Mouse (Mus musculus): Measurements from ENCODE around the gene Fbxo42. TPM values are rescaled to one million over a fixed set of nuclear protein-coding genes. Genes with fewer than 3 reads are reported as not detected.

Gene Fbxo42
- total and polyA plus RNA-seq, 3 experiments, result 11.2 to 260 (median 23.1) TPM

DNA sequence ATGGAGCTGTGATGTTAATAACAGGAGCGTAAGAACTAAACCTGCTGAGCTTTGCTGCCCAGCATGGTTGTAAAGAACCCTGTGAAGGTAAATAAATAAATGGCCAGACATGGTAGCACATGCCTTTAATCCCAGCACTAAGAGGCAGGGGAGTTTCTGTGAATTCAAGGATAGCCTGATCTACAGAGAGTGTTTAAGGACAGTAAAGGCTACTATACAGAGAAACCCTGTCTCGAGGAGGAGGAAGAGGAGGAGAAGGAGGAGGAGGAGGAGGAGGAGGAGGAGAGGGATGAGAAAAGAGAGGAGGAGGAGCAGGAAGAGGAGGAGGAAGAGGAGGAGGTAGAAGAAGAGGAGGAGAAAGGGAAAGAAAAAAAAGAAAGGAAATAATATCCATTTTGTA lies 65.6 kb downstream of the Fbxo42 start:
- H3K4me3 ChIP-seq (ENCODE audit: control insufficient read depth in 1 of 2, insufficient read depth in 1 of 2, low read depth in 2 of 2, low read length in 2 of 2), result peak overlapping the region; percentile 75 to 89
- H3K27me3 ChIP-seq (ENCODE audit: control insufficient read depth in 1 of 2, insufficient read depth in 2 of 2, low read length in 2 of 2), result no peaks in the 10 kb centered on the region
- TF ChIP-seq ETS1 (IDR thresholded peaks at IDR 0.05; ENCODE audit: low read depth, low read length), result no peak
- TF ChIP-seq SIN3A (IDR thresholded peaks at IDR 0.05; ENCODE audit: low read length), result no peak
- TF ChIP-seq USF1 (IDR thresholded peaks at IDR 0.05; ENCODE audit: low read depth, low read length), result no peak
- TF ChIP-seq POLR2AphosphoS5 (IDR thresholded peaks at IDR 0.05; ENCODE audit: borderline replicate concordance, low read depth, low read length), result no peak
- TF ChIP-seq MYB (IDR thresholded peaks at IDR 0.05; ENCODE audit: low read depth, low read length), result no peak
- peak; percentile 74; the same call in 1 of the 2 replicates for TF ChIP-seq ZNF384 (IDR thresholded peaks at IDR 0.05; ENCODE audit: low read depth, low read length)
- no peak for TF ChIP-seq E2F4 (IDR thresholded peaks at IDR 0.05; ENCODE audit: borderline replicate concordance, low read depth, low read length)
- H3K4me1 ChIP-seq (ENCODE audit: control insufficient read depth in 1 of 2, insufficient read depth in 2 of 2, low read length in 2 of 2), result peaks cover 0 to 8% of the 10 kb centered on the region in 2 experiments; a peak in 1 of 4 replicates
- H3K36me3 ChIP-seq (ENCODE audit: control insufficient read depth in 1 of 2, insufficient read depth in 2 of 2, low read length in 2 of 2), result peaks cover 0 to 2% of the 10 kb centered on the region in 2 experiments; a peak in 1 of 4 replicates
- H3K27ac ChIP-seq (ENCODE audit: control insufficient read depth, low read depth, low read length), result peak overlapping the region; percentile 40
- H3K9ac ChIP-seq (ENCODE audit: control insufficient read depth, low read depth, low read length, poor library complexity, severe bottlenecking), result peak overlapping the region; percentile 60
- H3K9me3 ChIP-seq (replicated peaks; ENCODE audit: insufficient read depth, low read length), result no peaks in the 10 kb centered on the region
- no peaks in the 10 kb centered on the region; the same call in 1 of the 2 replicates for H3K79me2 ChIP-seq (ENCODE audit: control insufficient read depth, insufficient read depth, low read length, poor library complexity)
- no peak for DNase-seq (ENCODE audit: low read depth, low spot score)

DNA sequence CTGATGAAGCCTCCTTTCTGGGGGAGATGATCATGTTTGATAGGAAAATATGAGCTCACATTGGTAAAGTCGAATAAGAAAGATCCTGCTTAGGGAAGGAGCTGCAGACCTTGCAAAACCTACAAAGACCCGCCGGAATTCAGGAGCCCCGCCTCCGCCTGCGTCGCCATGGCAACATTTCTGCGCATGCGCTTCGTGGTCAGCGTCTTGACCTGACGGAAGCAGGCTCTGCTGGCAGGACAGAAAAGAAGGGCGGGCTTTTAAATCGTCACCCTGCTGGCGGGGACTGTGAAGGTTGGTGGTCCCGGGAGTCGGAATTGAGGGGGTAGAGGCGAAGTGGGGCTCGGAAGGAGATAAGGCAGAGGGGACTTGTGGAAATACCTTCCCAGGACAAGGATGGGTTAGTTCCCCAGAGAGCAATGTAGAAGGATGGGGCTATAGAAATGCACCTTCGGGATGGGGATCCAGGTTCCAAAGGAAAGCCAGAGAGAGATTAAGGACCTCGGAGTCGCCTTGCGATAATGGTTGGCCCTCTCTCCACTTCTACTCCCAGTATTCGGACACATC lies 66.1 kb downstream of the Fbxo42 start, which contains the start of gene Rsg1:
TSS of gene Rsg1 (plus strand) at position 187 of the 567 bp plus-strand sequence.
- DNase-seq (ENCODE audit: low read depth, low spot score), result peak; percentile 95
- peaks cover 0 to 2% of the 10 kb centered on the region in 2 experiments; a peak in 1 of 4 replicates for H3K36me3 ChIP-seq (ENCODE audit: control insufficient read depth in 1 of 2, insufficient read depth in 2 of 2, low read length in 2 of 2)
- peak within 1 kb of the TSS; percentile 75 to 89 for H3K4me3 ChIP-seq (ENCODE audit: control insufficient read depth in 1 of 2, insufficient read depth in 1 of 2, low read depth in 2 of 2, low read length in 2 of 2)
- no peaks in the 10 kb centered on the region for H3K27me3 ChIP-seq (ENCODE audit: control insufficient read depth in 1 of 2, insufficient read depth in 2 of 2, low read length in 2 of 2)
- H3K9me3 ChIP-seq (replicated peaks; ENCODE audit: insufficient read depth, low read length), result no peaks in the 10 kb centered on the region
- H3K4me1 ChIP-seq (ENCODE audit: control insufficient read depth in 1 of 2, insufficient read depth in 2 of 2, low read length in 2 of 2), result peaks cover 0 to 8% of the 10 kb centered on the region in 2 experiments; a peak in 1 of 4 replicates
- H3K27ac ChIP-seq (ENCODE audit: control insufficient read depth, low read depth, low read length), result peak within 1 kb of the TSS; percentile 40
- no peaks in the 10 kb centered on the region; the same call in 1 of the 2 replicates for H3K79me2 ChIP-seq (ENCODE audit: control insufficient read depth, insufficient read depth, low read length, poor library complexity)
- peak within 1 kb of the TSS; percentile 69 for H3K9ac ChIP-seq (ENCODE audit: control insufficient read depth, low read depth, low read length, poor library complexity, severe bottlenecking)
- TF ChIP-seq TCF12 (IDR thresholded peaks at IDR 0.05; ENCODE audit: low read depth, low read length) (no peak), NELFE (IDR thresholded peaks at IDR 0.05; ENCODE audit: low read depth, low read length) (peak; percentile 42), TAL1 (IDR thresholded peaks at IDR 0.05; ENCODE audit: low read length) (no peak), USF1 (IDR thresholded peaks at IDR 0.05; ENCODE audit: low read depth, low read length) (no peak), ZKSCAN1 (IDR thresholded peaks at IDR 0.05; ENCODE audit: low read depth, low read length) (no peak), SIN3A (IDR thresholded peaks at IDR 0.05; ENCODE audit: low read length) (peak; percentile 30; the same call in 1 of the 2 replicates), MXI1 (IDR thresholded peaks at IDR 0.05; ENCODE audit: low read depth, low read length) (peak; percentile 18; the same call in 1 of the 2 replicates), RAD21 (IDR thresholded peaks at IDR 0.05; ENCODE audit: low read depth, low read length) (no peak), MAFK (IDR thresholded peaks at IDR 0.05; ENCODE audit: borderline replicate concordance, low read depth, low read length) (no peak), JUND (IDR thresholded peaks at IDR 0.05; ENCODE audit: low read depth, low read length) (no peak), ZC3H11A (IDR thresholded peaks at IDR 0.05; ENCODE audit: low read depth, low read length) (no peak), ETS1 (IDR thresholded peaks at IDR 0.05; ENCODE audit: low read depth, low read length) (no peak), POLR2A (IDR thresholded peaks at IDR 0.05; ENCODE audit: control insufficient read depth in 1 of 2, insufficient read depth in 1 of 2, low read depth in 1 of 2, low read length in 2 of 2, poor library complexity in 1 of 2) (peak in 1 of 2 experiments; percentile 73; a peak in 2 of 4 replicates), GATA1 (IDR thresholded peaks at IDR 0.05; ENCODE audit: low read depth, low read length) (no peak), POLR2AphosphoS5 (IDR thresholded peaks at IDR 0.05; ENCODE audit: borderline replicate concordance, low read depth, low read length) (no peak), NRF1 (IDR thresholded peaks at IDR 0.05; ENCODE audit: insufficient read depth, low read depth, low read length, poor library complexity, severe bottlenecking) (peak; percentile 93), HCFC1 (IDR thresholded peaks at IDR 0.05; ENCODE audit: low read depth, low read length) (peak; percentile 64; the same call in 1 of the 2 replicates), ELF1 (IDR thresholded peaks at IDR 0.05; ENCODE audit: low read depth, low read length) (peak; percentile 82), CHD1 (IDR thresholded peaks at IDR 0.05; ENCODE audit: low read depth, low read length) (no peak), E2F4 (IDR thresholded peaks at IDR 0.05; ENCODE audit: borderline replicate concordance, low read depth, low read length) (no peak), ZNF384 (IDR thresholded peaks at IDR 0.05; ENCODE audit: low read depth, low read length) (no peak; the same call in 1 of the 2 replicates), TBP (IDR thresholded peaks at IDR 0.05; ENCODE audit: low read depth, low read length) (peak; percentile 56; the same call in 1 of the 2 replicates), POLR2AphosphoS2 (IDR thresholded peaks at IDR 0.05; ENCODE audit: low read length) (no peak), KAT2A (conservative IDR thresholded peaks at IDR 0.05; ENCODE audit: low read depth, low read length) (no peak), SMC3 (IDR thresholded peaks at IDR 0.05; ENCODE audit: low read depth, low read length) (no peak), MYC (IDR thresholded peaks at IDR 0.05; ENCODE audit: low read depth, low read length) (no peak), EP300 (IDR thresholded peaks at IDR 0.05; ENCODE audit: low read depth in 1 of 2, low read length in 2 of 2) (no peak), MAX (IDR thresholded peaks at IDR 0.05; ENCODE audit: low read length) (no peak), RCOR1 (IDR thresholded peaks at IDR 0.05; ENCODE audit: low read depth, low read length) (no peak)
